Mouse (Mus musculus) kidney, postnatal 0 days (tissue): ENCODE data around the gene Thbs2. TPM values are rescaled to one million over a fixed set of nuclear protein-coding genes. Genes with fewer than 3 reads are reported as not detected.

Experiments used
- ATAC-seq: fragments of 200-750 bp; cut with Nextera tagmentation; replicated peaks from 2 replicates; pipeline ENCODE4 v1.8.0; 2017; ENCODE audit warnings: low read depth, moderate number of reproducible peaks, moderate TSS enrichment, moderate library complexity; ENCODE audit not compliant: low FRiP score
- DNase-seq: peaks from one replicate; pipeline ENCODE4 v3.0.0-alpha.2; 2016; ENCODE audit warnings: low spot score
- H3K27ac ChIP-seq: fragments of 300-500 bp; sonication (generic); 2 replicates; pipeline ENCODE4 v1.5.1; 2014; ENCODE audit warnings: mild to moderate bottlenecking
- H3K27me3 ChIP-seq: fragments of 300-500 bp; sonication (generic); 2 replicates; pipeline ENCODE4 v1.6.1; 2014; ENCODE audit warnings: low read length, mixed read lengths; ENCODE audit not compliant: insufficient read depth
- H3K36me3 ChIP-seq: fragments of 300-500 bp; sonication (generic); 2 replicates; pipeline ENCODE4 v1.6.1; 2014; ENCODE audit warnings: low read length, mixed read lengths; ENCODE audit not compliant: insufficient read depth
- H3K4me1 ChIP-seq: fragments of 300-500 bp; sonication (generic); replicated peaks from 2 replicates; pipeline ENCODE4 v1.6.1; 2014; ENCODE audit warnings: antibody characterized with exemption, low read length, mixed read lengths; ENCODE audit not compliant: insufficient read depth
- H3K4me2 ChIP-seq: fragments of 300-500 bp; sonication (generic); 2 replicates; pipeline ENCODE4 v1.6.1; 2014; ENCODE audit warnings: mild to moderate bottlenecking, low read length, moderate library complexity, mixed read lengths
- H3K4me3 ChIP-seq: fragments of 300-500 bp; sonication (generic); replicated peaks from 2 replicates; pipeline ENCODE4 v1.5.1; 2014; ENCODE audit warnings: low read depth, low read length
- H3K9ac ChIP-seq: fragments of 300-500 bp; sonication (generic); 2 replicates; pipeline ENCODE4 v1.6.1; 2014; ENCODE audit warnings: low read depth, low read length
- H3K9me3 ChIP-seq: fragments of 300-500 bp; sonication (generic); replicated peaks from 2 replicates; pipeline ENCODE4 v1.6.1; 2016; ENCODE audit warnings: low read length, inconsistent platforms, mixed read lengths
- CTCF ChIP-seq: IDR thresholded peaks from 2 replicates; pipeline ENCODE4 v1.5.1; 2016; ENCODE audit warnings: antibody characterized with exemption, low read depth, mild to moderate bottlenecking, moderate library complexity
- WGBS: fragments of 180-500 bp; shearing (Covaris S2); extraction: QIAGEN DNeasy Blood & Tissue Kit; methylation state at CpG from one replicate; pipeline ENCODE4 v1.1.7; 2014; 5-methylcytosine and 5-hydroxymethylcytosine counted together
- polyA plus RNA-seq: library from polyadenylated mRNA; unstranded; fragments of >200 nt; fragmentation: Nextera tagmentation; extraction: Ambion mirVana; gene quantifications from 2 replicates; pipeline ENCODE4 v1.2.1, GENCODE M21; 2015

Thbs2 gene
- polyA plus RNA-seq, 1 experiment from 2014 or later, result 24.6 TPM

DNA sequence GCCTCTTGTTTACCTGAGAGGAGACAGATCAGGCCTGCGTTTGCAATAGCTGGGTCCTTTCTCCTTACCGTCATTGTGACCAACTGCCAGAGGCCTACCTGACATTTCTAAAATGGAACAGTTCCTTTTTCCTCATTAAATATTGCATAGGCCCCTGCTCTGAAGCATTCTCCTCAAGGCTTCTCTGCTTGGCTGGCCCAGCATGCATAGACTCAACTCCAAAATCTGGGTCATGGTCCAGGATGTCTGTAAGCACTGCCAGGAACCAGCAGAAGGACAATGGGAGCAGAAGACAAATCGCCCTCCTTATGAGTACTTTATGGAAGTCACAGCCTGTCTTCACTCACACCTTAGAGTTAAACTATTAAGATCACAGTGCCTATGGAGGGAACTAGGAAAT is 17.7 kb upstream of the Thbs2 start:
- H3K4me3 ChIP-seq, result no peak overlapping the region
- TF ChIP-seq CTCF, result no peak
- 91% methylated on average over 3 of the region's 3 CpGs for WGBS
- DNase-seq (no peak), ATAC-seq (no peak)
- H3K4me1 ChIP-seq, result no peaks in the 10 kb centered on the region
- H3K27ac ChIP-seq, result no peak overlapping the region
- H3K9ac ChIP-seq, result no peak overlapping the region
- no peak overlapping the region for H3K4me2 ChIP-seq
- H3K36me3 ChIP-seq, result no peaks in the 10 kb centered on the region
- H3K9me3 ChIP-seq, result no peaks in the 10 kb centered on the region
- no peaks in the 10 kb centered on the region for H3K27me3 ChIP-seq

DNA sequence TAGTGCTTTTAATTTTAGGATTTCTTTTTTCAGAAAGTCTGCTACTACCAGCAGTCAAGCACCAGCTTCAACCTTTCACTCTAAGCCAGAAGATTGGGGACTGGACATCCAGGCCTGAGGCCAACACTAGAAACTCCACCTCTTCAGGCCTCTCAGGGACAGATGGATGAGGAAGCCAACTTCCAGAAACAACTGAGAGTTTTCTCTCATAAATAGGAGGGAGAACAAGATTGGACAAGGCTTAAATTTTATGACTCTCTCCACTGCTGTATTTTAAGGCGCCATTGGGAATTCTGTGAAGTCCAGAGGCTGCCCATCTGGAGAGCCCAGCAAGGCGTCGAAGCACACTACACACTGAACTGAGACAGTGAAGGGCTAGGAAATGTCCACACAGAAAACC is 17.0 kb upstream of the Thbs2 start:
- no peak overlapping the region for H3K4me3 ChIP-seq
- H3K9ac ChIP-seq, result no peak overlapping the region
- H3K27me3 ChIP-seq, result no peaks in the 10 kb centered on the region
- no peaks in the 10 kb centered on the region for H3K4me1 ChIP-seq
- no peaks in the 10 kb centered on the region for H3K36me3 ChIP-seq
- no peak for TF ChIP-seq CTCF
- H3K9me3 ChIP-seq, result no peaks in the 10 kb centered on the region
- no peak overlapping the region for H3K4me2 ChIP-seq
- peak; percentile 73 for DNase-seq
- 68% methylated on average over 3 of the region's 3 CpGs for WGBS
- no peak for ATAC-seq
- no peak overlapping the region for H3K27ac ChIP-seq

DNA sequence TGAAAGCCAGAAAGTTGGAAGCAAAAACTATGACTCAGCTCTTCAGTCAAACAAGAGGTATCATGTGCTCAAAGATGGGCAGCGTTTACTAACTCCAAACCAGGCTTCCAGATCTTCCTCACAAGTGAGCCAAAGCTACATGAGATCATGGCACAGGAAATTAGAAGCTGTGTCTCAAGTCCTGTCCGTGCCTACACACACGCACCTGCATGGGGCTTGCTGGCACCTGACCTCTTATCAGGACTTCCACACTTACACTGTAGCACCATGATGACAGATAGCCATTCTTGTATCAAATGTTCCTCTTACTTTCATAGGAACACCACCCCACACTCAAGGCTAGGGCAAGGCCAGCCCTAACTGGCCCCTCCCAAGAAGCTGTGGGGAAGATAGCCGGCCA is 12.0 kb upstream of the Thbs2 start:
- TF ChIP-seq CTCF, result no peak
- WGBS, result 92% methylated on average over 4 of the region's 4 CpGs
- Histone ChIP-seq H3K4me2 (no peak overlapping the region), H3K27me3 (no peaks in the 10 kb centered on the region), H3K36me3 (no peaks in the 10 kb centered on the region), H3K4me3 (no peak overlapping the region), H3K9me3 (no peaks in the 10 kb centered on the region), H3K4me1 (peaks cover 3% of the 10 kb centered on the region; the same call in 1 of the 2 replicates), H3K27ac (no peak overlapping the region), H3K9ac (no peak overlapping the region)
- no peak for ATAC-seq
- no peak for DNase-seq

DNA sequence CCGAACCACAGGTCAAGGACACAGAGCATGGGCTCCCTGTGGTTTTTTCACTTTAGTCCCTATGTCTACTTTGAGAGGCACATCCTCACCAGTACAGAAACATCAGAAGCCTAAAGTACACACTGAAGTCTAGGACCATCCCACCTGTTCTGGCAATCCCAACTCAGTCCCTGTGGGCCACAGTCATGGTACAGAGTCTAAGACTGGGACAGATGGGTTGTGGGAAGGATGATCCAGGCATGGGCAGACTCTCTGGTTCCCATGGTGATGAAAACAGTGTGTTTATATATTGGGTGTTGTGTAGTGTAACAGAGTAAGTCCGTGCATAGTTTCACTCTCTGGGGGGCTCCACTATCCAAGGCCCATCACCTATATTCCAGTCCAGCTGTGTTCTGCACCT is 11.4 kb upstream of the Thbs2 start:
- H3K4me3 ChIP-seq, result no peak overlapping the region
- H3K27ac ChIP-seq, result no peak overlapping the region
- no peak for TF ChIP-seq CTCF
- H3K4me2 ChIP-seq, result no peak overlapping the region
- WGBS, result 79% methylated on average over 2 of the region's 2 CpGs
- H3K36me3 ChIP-seq, result no peaks in the 10 kb centered on the region
- peaks cover 3% of the 10 kb centered on the region; the same call in 1 of the 2 replicates for H3K4me1 ChIP-seq
- H3K9ac ChIP-seq, result no peak overlapping the region
- H3K9me3 ChIP-seq, result no peaks in the 10 kb centered on the region
- DNase-seq (no peak), ATAC-seq (no peak)
- no peaks in the 10 kb centered on the region for H3K27me3 ChIP-seq

DNA sequence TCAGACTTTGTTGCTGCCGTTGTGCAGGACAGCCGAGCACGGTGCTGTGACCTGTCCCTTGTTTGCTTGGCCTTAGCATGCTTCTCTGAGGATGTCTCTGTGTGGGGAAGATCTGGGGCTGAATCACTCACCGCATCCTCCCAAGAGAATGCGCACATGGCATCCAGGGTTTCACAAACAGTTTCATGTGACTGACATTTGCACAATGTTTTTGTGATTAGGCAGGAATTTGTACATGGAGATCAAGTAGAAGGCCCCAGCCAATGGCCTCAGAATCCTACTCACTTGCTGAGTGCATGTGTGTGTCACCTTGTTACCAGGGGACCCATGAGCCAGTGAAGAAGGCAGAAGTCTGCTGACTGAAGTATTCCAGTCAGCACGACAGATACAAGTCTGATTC is 9.7 kb upstream of the Thbs2 start:
- Histone ChIP-seq H3K4me1 (peaks cover 3% of the 10 kb centered on the region; the same call in 1 of the 2 replicates), H3K9me3 (no peaks in the 10 kb centered on the region), H3K4me2 (no peak overlapping the region), H3K27ac (no peak overlapping the region), H3K9ac (no peak overlapping the region), H3K36me3 (no peaks in the 10 kb centered on the region), H3K4me3 (no peak overlapping the region), H3K27me3 (no peaks in the 10 kb centered on the region)
- no peak for TF ChIP-seq CTCF
- ATAC-seq (no peak), DNase-seq (peak; percentile 43)
- 54% methylated on average over 6 of the region's 6 CpGs for WGBS

DNA sequence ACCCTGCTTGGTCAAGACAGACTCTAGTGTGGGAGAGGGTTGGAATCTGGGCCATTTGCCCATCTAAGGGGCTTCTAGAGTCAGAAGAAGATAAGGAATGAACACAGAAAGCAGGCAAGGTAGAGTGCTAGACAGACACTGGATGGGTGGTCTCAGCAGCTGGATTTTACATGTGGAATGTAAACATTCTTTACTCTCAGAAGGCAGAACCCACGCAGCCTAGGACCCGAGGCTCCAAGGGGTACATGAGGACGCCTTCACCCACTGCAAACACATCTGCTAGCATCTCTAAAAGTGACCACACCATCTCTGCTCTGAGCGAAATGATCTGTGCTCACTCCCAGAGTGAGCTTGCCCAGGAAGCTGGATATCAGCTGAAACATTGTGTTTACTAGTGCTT is 9.2 kb upstream of the Thbs2 start:
- Histone ChIP-seq H3K9ac (no peak overlapping the region), H3K4me1 (peaks cover 3% of the 10 kb centered on the region; the same call in 1 of the 2 replicates), H3K4me2 (no peak overlapping the region), H3K27ac (no peak overlapping the region), H3K27me3 (no peaks in the 10 kb centered on the region), H3K4me3 (no peak overlapping the region), H3K9me3 (no peaks in the 10 kb centered on the region), H3K36me3 (no peaks in the 10 kb centered on the region)
- WGBS, result 55% methylated on average over 4 of the region's 4 CpGs
- DNase-seq (no peak), ATAC-seq (no peak)
- no peak for TF ChIP-seq CTCF

DNA sequence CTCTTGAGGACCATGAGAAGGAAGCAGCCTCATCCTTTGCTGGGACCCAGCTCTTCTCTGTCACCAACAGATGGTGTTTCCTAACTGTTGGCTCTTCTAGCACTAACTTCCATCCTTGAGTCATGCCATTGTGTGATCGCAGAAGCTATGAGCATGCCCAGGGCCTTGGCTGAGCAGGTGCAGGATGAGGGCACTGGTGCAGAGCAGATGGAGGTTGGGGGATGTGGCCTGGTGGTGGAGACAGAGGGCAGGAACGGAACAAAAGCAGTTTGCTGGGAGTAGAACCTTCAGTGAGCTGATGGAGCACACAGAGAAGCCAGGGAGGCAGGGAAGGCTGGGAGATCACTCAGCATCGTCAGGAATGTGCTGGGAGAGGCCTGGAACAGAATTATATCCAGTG is 8.7 kb upstream of the Thbs2 start:
- Histone ChIP-seq H3K4me1 (peaks cover 3% of the 10 kb centered on the region; the same call in 1 of the 2 replicates), H3K27me3 (no peaks in the 10 kb centered on the region), H3K4me2 (no peak overlapping the region), H3K36me3 (no peaks in the 10 kb centered on the region), H3K9ac (no peak overlapping the region), H3K27ac (no peak overlapping the region), H3K9me3 (no peaks in the 10 kb centered on the region), H3K4me3 (no peak overlapping the region)
- DNase-seq (no peak), ATAC-seq (no peak)
- WGBS, result 40% methylated on average over 3 of the region's 3 CpGs
- TF ChIP-seq CTCF, result 0 out of 2 replicates have a peak, but pooled peaks have one; percentile 4
